In genomic region chr10:99380170-99380569, GRCm38 (mm10) we compare ENCODE assay signal across 20 mouse cellular contexts.
DNase-seq lines count a peak whose midpoint lies in the region; ATAC-seq and TF ChIP-seq lines count a peak whose summit lies in the region.
"Had no signal": no experiment of that assay in that cellular context is flagged by ENCODE, and none has a peak within 500 bp of the region (broad histone marks: within the 10 kb centered on the region; RNA-seq: fewer than 3 reads in every experiment).

No protein-coding gene starts in this region.

- peak; percentile 54; the same call in 1 of the 2 replicates for ATAC-seq in granulocyte monocyte progenitor cell, adult 5-6 weeks (replicated peaks; ENCODE audit: poor library complexity, severe bottlenecking)
- peak; percentile 58; the same call in 1 of the 2 replicates for ATAC-seq in megakaryocyte, adult 5-6 weeks (ENCODE audit: poor library complexity, severe bottlenecking)
- ATAC-seq: forebrain, embryonic 13.5 days; forebrain, embryonic 15.5 days; forebrain, postnatal 0 days had no signal

- H3K4me3 ChIP-seq in bone marrow macrophage, adult 2 months (ENCODE audit: insufficient read depth, low read length) = no peak overlapping the region
- H3K4me3 ChIP-seq: embryonic facial prominence, embryonic 10.5 days; embryonic facial prominence, embryonic 12.5 days; forebrain, embryonic 13.5 days; forebrain, embryonic 15.5 days had no signal

- DNase-seq in yolk sac, embryonic 10.5 days (ENCODE audit: low spot score) = no peak
- DNase-seq in cerebellum, postnatal 25 days = no peak
- no peak for DNase-seq in thymus, postnatal 36 days
- no peak for DNase-seq in right cerebral cortex, adult 2 months (ENCODE audit: low spot score in 2 of 2)
- DNase-seq: adrenal gland, adult 2 months; adrenal gland, postnatal 10 days; adrenal gland, postnatal 25 days; cerebellum, adult 11-12 months; cerebellum, adult 2 months; cerebellum, adult 9-10 months; cerebellum, postnatal 10 days; cerebellum, postnatal 36 days; forebrain, postnatal 0 days had no signal

- no peak for TF ChIP-seq CTCF in bone marrow macrophage, adult 2 months (IDR thresholded peaks at IDR 0.05; ENCODE audit: low read depth, low read length)

- TF ChIP-seq POLR2A in bone marrow macrophage, adult 2 months (IDR thresholded peaks at IDR 0.05; ENCODE audit: borderline replicate concordance, low read depth, low read length) = no peak

- H3K27ac ChIP-seq in bone marrow macrophage, adult 2 months (ENCODE audit: insufficient read depth, low read depth, low read length) = peak overlapping the region; percentile 33; the same call in 1 of the 2 replicates
- H3K27ac ChIP-seq: embryonic facial prominence, embryonic 10.5 days; embryonic facial prominence, embryonic 12.5 days; forebrain, embryonic 13.5 days; forebrain, embryonic 15.5 days had no signal

- H3K4me1 ChIP-seq in bone marrow macrophage, adult 2 months (ENCODE audit: control insufficient read depth, insufficient read depth, low read length) = peaks cover 30% of the 10 kb centered on the region
- H3K4me1 ChIP-seq: forebrain, embryonic 13.5 days; forebrain, embryonic 15.5 days had no signal
